In the genomic region with DNA sequence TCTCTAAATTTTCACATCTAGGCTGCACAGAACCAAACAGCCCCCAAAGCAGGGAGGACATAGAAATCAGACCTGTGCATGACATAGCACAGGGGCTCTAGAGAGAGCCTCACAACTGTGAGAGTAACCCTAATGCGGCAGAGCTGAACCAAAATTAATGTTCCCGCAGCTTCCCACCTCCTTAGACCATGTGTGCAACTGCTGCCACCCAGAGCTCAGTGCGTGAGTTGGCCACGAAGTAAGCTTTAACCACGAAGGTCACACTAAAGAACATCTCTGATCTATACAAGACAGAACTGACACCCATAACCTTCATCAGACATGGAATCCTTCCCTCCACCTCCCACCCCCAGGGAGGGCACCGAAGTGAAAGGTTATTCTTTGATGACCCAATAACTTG, we compare ENCODE assay signal across 10 mouse cellular contexts. TPM values are rescaled to one million over a fixed set of nuclear protein-coding genes. Genes with fewer than 3 reads are reported as not detected.
A peak's percentile ranks its signal among the peaks of the same experiment; 100 is the strongest.
DNase-seq lines count a peak whose midpoint lies in the region; ATAC-seq and TF ChIP-seq lines count a peak whose summit lies in the region.
"Had no signal": no experiment of that assay in that cellular context is flagged by ENCODE, and none has a peak within 500 bp of the region (broad histone marks: within the 10 kb centered on the region; RNA-seq: fewer than 3 reads in every experiment).

No protein-coding gene starts in this region.

- DNase-seq in adrenal gland, postnatal 10 days: peak; percentile 7
- DNase-seq in adrenal gland, adult 2 months: no peak
- DNase-seq in heart, postnatal 0 days (ENCODE audit: low spot score): no peak
- no peak for DNase-seq in heart, adult 8-10 months (ENCODE audit: low spot score)
- peak; percentile 15 for DNase-seq in retina, embryonic 14.5 days (ENCODE audit: low spot score)
- no peak for DNase-seq in retina, postnatal 1 day
- DNase-seq in stomach, postnatal 0 days (ENCODE audit: low spot score): peak; percentile 29
- DNase-seq in spleen, postnatal 10 days (ENCODE audit: low spot score in 2 of 2): no peak
- DNase-seq: thymus, postnatal 36 days had no signal

- peaks cover 11% of the 10 kb centered on the region for H3K4me1 ChIP-seq in heart, postnatal 0 days (ENCODE audit: control insufficient read depth, insufficient read depth)
- peaks cover 4% of the 10 kb centered on the region; the same call in 1 of the 2 replicates for H3K4me1 ChIP-seq in stomach, postnatal 0 days (replicated peaks; ENCODE audit: control insufficient read depth, insufficient read depth)
- H3K4me1 ChIP-seq: embryonic facial prominence, embryonic 12.5 days had no signal

- H3K27me3 ChIP-seq in heart, postnatal 0 days (ENCODE audit: control insufficient read depth, insufficient read depth, low read length): no peaks in the 10 kb centered on the region
- no peaks in the 10 kb centered on the region for H3K27me3 ChIP-seq in stomach, postnatal 0 days (ENCODE audit: control insufficient read depth, insufficient read depth, low read length)
- H3K27me3 ChIP-seq: embryonic facial prominence, embryonic 12.5 days had no signal

- no peak overlapping the region for H3K4me3 ChIP-seq in heart, postnatal 0 days (ENCODE audit: low read depth, low read length)
- no peak overlapping the region for H3K4me3 ChIP-seq in stomach, postnatal 0 days (ENCODE audit: low read depth, low read length)
- H3K4me3 ChIP-seq: embryonic facial prominence, embryonic 12.5 days had no signal

- peak; percentile 67 for ATAC-seq in heart, postnatal 0 days (ENCODE audit: insufficient read depth, low read depth)
- ATAC-seq in stomach, postnatal 0 days (ENCODE audit: low FRiP score, low TSS enrichment): peak; percentile 17; the same call in 1 of the 2 replicates

- TF ChIP-seq CTCF in heart, postnatal 0 days (IDR thresholded peaks at IDR 0.05; ENCODE audit: low read depth): peak; percentile 51
- peak; percentile 72 for TF ChIP-seq CTCF in stomach, postnatal 0 days (IDR thresholded peaks at IDR 0.05; ENCODE audit: low read depth)

- TF ChIP-seq EP300 in heart, postnatal 0 days (IDR thresholded peaks at IDR 0.05; ENCODE audit: low read depth): no peak
- no peak for TF ChIP-seq EP300 in stomach, postnatal 0 days (optimal IDR thresholded peaks at IDR 0.05)

- no peaks in the 10 kb centered on the region for H3K9me3 ChIP-seq in heart, postnatal 0 days (replicated peaks; ENCODE audit: control insufficient read depth, low read length)
- no peaks in the 10 kb centered on the region for H3K9me3 ChIP-seq in stomach, postnatal 0 days (ENCODE audit: control insufficient read depth, low read length)
- H3K9me3 ChIP-seq: embryonic facial prominence, embryonic 12.5 days had no signal

- H3K27ac ChIP-seq in heart, postnatal 0 days (ENCODE audit: low read depth): peak overlapping the region; percentile 76
- peak overlapping the region; percentile 88; the same call in 1 of the 2 replicates for H3K27ac ChIP-seq in stomach, postnatal 0 days (replicated peaks)
- H3K27ac ChIP-seq: embryonic facial prominence, embryonic 12.5 days had no signal

- WGBS in heart, postnatal 0 days: 69% methylated on average over 6 of the region's 6 CpGs
- WGBS in stomach, postnatal 0 days: 44% methylated on average over 6 of the region's 6 CpGs

- peaks cover 13% of the 10 kb centered on the region; the same call in 1 of the 2 replicates for H3K36me3 ChIP-seq in heart, postnatal 0 days (replicated peaks; ENCODE audit: control insufficient read depth, insufficient read depth, low read length)
- H3K36me3 ChIP-seq in stomach, postnatal 0 days (ENCODE audit: control insufficient read depth, insufficient read depth, low read length): peaks cover 2% of the 10 kb centered on the region; the same call in 1 of the 2 replicates
- H3K36me3 ChIP-seq: embryonic facial prominence, embryonic 12.5 days had no signal

- H3K9ac ChIP-seq in heart, postnatal 0 days (replicated peaks; ENCODE audit: low read depth, low read length): no peak overlapping the region
- no peak overlapping the region for H3K9ac ChIP-seq in stomach, postnatal 0 days (ENCODE audit: low read length)
- H3K9ac ChIP-seq: embryonic facial prominence, embryonic 12.5 days had no signal

- no peak overlapping the region for H3K4me2 ChIP-seq in heart, postnatal 0 days (ENCODE audit: low read depth, low read length)
- H3K4me2 ChIP-seq in stomach, postnatal 0 days (replicated peaks; ENCODE audit: low read depth): no peak overlapping the region
- H3K4me2 ChIP-seq: embryonic facial prominence, embryonic 12.5 days had no signal

RNA-seq across cellular contexts. Expression of gene Parn, which starts 55.9 kb away (rescaled TPM):
- 10 to 100 TPM; 34.4 to 37.4 TPM for total RNA-seq in adrenal gland, postnatal 10 days (2021)
- 10 to 100 TPM; 32.8 to 36.6 TPM for total RNA-seq in adrenal gland, adult 2 months (2021)
- polyA plus RNA-seq in adrenal gland, adult 2 months (2012; rRNA removed): 9.2 and 12.1 TPM in 2 replicates
- 11.5 and 18.6 TPM in 2 replicates for total RNA-seq in heart, postnatal 0 days (2014; rRNA removed; ENCODE audit: low replicate concordance)
- polyA plus RNA-seq in heart, postnatal 0 days (2015; fragmentation: Nextera tagmentation; extraction: Ambion mirVana): 22.7 and 23.3 TPM in 2 replicates
- 10 to 100 TPM in 2 of 4 experiments, 1 to 10 TPM in 2; 7.8 to 12.7 (median 9.3) TPM for total RNA-seq in heart, adult 8-10 months (2022)
- polyA plus RNA-seq in stomach, postnatal 0 days (2015; fragmentation: Nextera tagmentation; extraction: Ambion mirVana): 23.7 and 24.8 TPM in 2 replicates

RNA-seq across cellular contexts. Expression of gene Bfar, which starts 59.6 kb away (rescaled TPM):
- total RNA-seq in adrenal gland, postnatal 10 days (2021): 10 to 100 TPM; 63.2 to 69.8 TPM
- total RNA-seq in adrenal gland, adult 2 months (2021): 10 to 100 TPM; 47.3 to 47.5 TPM
- polyA plus RNA-seq in adrenal gland, adult 2 months (2012; rRNA removed): 18.1 and 24.3 TPM in 2 replicates
- total RNA-seq in heart, postnatal 0 days (2014; rRNA removed; ENCODE audit: low replicate concordance): 26.4 and 32.3 TPM in 2 replicates
- 33.4 and 35.1 TPM in 2 replicates for polyA plus RNA-seq in heart, postnatal 0 days (2015; fragmentation: Nextera tagmentation; extraction: Ambion mirVana)
- 10 to 100 TPM; 41.4 to 53.6 (median 51.1) TPM for total RNA-seq in heart, adult 8-10 months (2022)
- 21.5 and 22.0 TPM in 2 replicates for polyA plus RNA-seq in stomach, postnatal 0 days (2015; fragmentation: Nextera tagmentation; extraction: Ambion mirVana)

RNA-seq across cellular contexts. Expression of gene 3110001I22Rik, which starts 59.7 kb away (rescaled TPM):
- total RNA-seq in adrenal gland, postnatal 10 days (2021): 1 to 10 TPM; 6.5 to 7.5 TPM
- total RNA-seq in adrenal gland, adult 2 months (2021): 1 to 10 TPM; 5.7 to 7.6 TPM
- polyA plus RNA-seq in adrenal gland, adult 2 months (2012; rRNA removed): 0.32 and 0.59 TPM in 2 replicates
- 2.2 and 12.4 TPM in 2 replicates for total RNA-seq in heart, postnatal 0 days (2014; rRNA removed; ENCODE audit: low replicate concordance)
- polyA plus RNA-seq in heart, postnatal 0 days (2015; fragmentation: Nextera tagmentation; extraction: Ambion mirVana): 1.6 and 2.1 TPM in 2 replicates
- 1 to 10 TPM; 2.2 to 3.0 (median 2.6) TPM for total RNA-seq in heart, adult 8-10 months (2022)
- polyA plus RNA-seq in stomach, postnatal 0 days (2015; fragmentation: Nextera tagmentation; extraction: Ambion mirVana): 3.0 and 3.3 TPM in 2 replicates

Comparison
In these comparisons a context has a peak if more than half of its experiments do, and no peak if none do; other contexts are left out.
1. DNase-seq: peak in adrenal gland, postnatal 10 days (single experiment), retina, embryonic 14.5 days (single experiment) and stomach, postnatal 0 days (single experiment); none in adrenal gland, adult 2 months (single experiment), heart, postnatal 0 days (single experiment), heart, adult 8-10 months (single experiment), retina, postnatal 1 day (single experiment) and spleen, postnatal 10 days (0 of 2).